Mouse (Mus musculus): ENCODE data around the gene Drd1. TPM values are rescaled to one million over a fixed set of nuclear protein-coding genes. Genes with fewer than 3 reads are reported as not detected.

The Drd1 gene
- polyA plus RNA-seq, 1 experiment from 2014 or later: not detected

GRCm38 (mm10) chr13:54085266-54085665, 29.8 kb upstream of the Drd1 start:
- Histone ChIP-seq H3K27me3 (no peaks in the 10 kb centered on the region), H3K27ac (replicated peaks) (no peak overlapping the region), H3K4me3 (replicated peaks) (no peak overlapping the region), H3K36me3 (replicated peaks) (peaks cover 50% of the 10 kb centered on the region), H3K4me1 (replicated peaks) (peaks cover 17% of the 10 kb centered on the region), H3K9ac (no peak overlapping the region), H3K4me2 (no peak overlapping the region), H3K9me3 (replicated peaks) (no peaks in the 10 kb centered on the region)
- ATAC-seq (ENCODE audit: insufficient read depth): no peak
- WGBS (ENCODE audit: insufficient replicate concordance): 87% methylated on average over 18 of the region's 18 CpGs

GRCm38 (mm10) chr13:54084826-54085225, 29.3 kb upstream of the Drd1 start:
- H3K27ac ChIP-seq (replicated peaks): no peak overlapping the region
- 75% methylated on average over 5 of the region's 5 CpGs for WGBS (ENCODE audit: insufficient replicate concordance)
- H3K4me3 ChIP-seq (replicated peaks): no peak overlapping the region
- H3K36me3 ChIP-seq (replicated peaks): peaks cover 45% of the 10 kb centered on the region
- no peak overlapping the region for H3K9ac ChIP-seq
- H3K27me3 ChIP-seq: no peaks in the 10 kb centered on the region
- no peak overlapping the region for H3K4me2 ChIP-seq
- peaks cover 22% of the 10 kb centered on the region for H3K4me1 ChIP-seq (replicated peaks)
- H3K9me3 ChIP-seq (replicated peaks): no peaks in the 10 kb centered on the region
- no peak for ATAC-seq (ENCODE audit: insufficient read depth)

- Histone ChIP-seq H3K27me3 (no peaks in the 10 kb centered on the region), H3K4me1 (replicated peaks) (peaks cover 27% of the 10 kb centered on the region), H3K36me3 (replicated peaks) (peaks cover 39% of the 10 kb centered on the region), H3K9ac (no peak overlapping the region), H3K9me3 (replicated peaks) (no peaks in the 10 kb centered on the region), H3K27ac (replicated peaks) (no peak overlapping the region), H3K4me2 (no peak overlapping the region), H3K4me3 (replicated peaks) (no peak overlapping the region)
- WGBS (ENCODE audit: insufficient replicate concordance): 63% methylated on average over 4 of the region's 4 CpGs
- no peak for ATAC-seq (ENCODE audit: insufficient read depth)
These were observed 28.7 kb upstream of the Drd1 start for GRCm38 (mm10) chr13:54084178-54084577.

GRCm38 (mm10) chr13:54082946-54083345, 27.4 kb upstream of the Drd1 start:
- 39% methylated on average over 5 of the region's 5 CpGs for WGBS (ENCODE audit: insufficient replicate concordance)
- H3K9me3 ChIP-seq (replicated peaks): no peaks in the 10 kb centered on the region
- H3K9ac ChIP-seq: no peak overlapping the region
- no peak overlapping the region for H3K4me3 ChIP-seq (replicated peaks)
- no peak for ATAC-seq (ENCODE audit: insufficient read depth)
- peaks cover 27% of the 10 kb centered on the region for H3K36me3 ChIP-seq (replicated peaks)
- no peak overlapping the region for H3K27ac ChIP-seq (replicated peaks)
- H3K4me2 ChIP-seq: no peak overlapping the region
- H3K4me1 ChIP-seq (replicated peaks): peaks cover 38% of the 10 kb centered on the region
- H3K27me3 ChIP-seq: no peaks in the 10 kb centered on the region

- H3K9ac ChIP-seq: no peak overlapping the region
- WGBS (ENCODE audit: insufficient replicate concordance): 67% methylated on average over 1 of the region's 1 CpGs
- no peak for ATAC-seq (ENCODE audit: insufficient read depth)
- no peaks in the 10 kb centered on the region for H3K27me3 ChIP-seq
- no peak overlapping the region for H3K4me2 ChIP-seq
- H3K4me1 ChIP-seq (replicated peaks): peaks cover 56% of the 10 kb centered on the region
- H3K9me3 ChIP-seq (replicated peaks): no peaks in the 10 kb centered on the region
- H3K4me3 ChIP-seq (replicated peaks): no peak overlapping the region
- peaks cover 13% of the 10 kb centered on the region for H3K36me3 ChIP-seq (replicated peaks)
- H3K27ac ChIP-seq (replicated peaks): no peak overlapping the region; the same call in 1 of the 2 replicates
These were observed 25.3 kb upstream of the Drd1 start for GRCm38 (mm10) chr13:54080785-54081184.

- H3K27me3 ChIP-seq: no peaks in the 10 kb centered on the region
- no peak overlapping the region for H3K9ac ChIP-seq
- H3K36me3 ChIP-seq (replicated peaks): peaks cover 12% of the 10 kb centered on the region
- H3K9me3 ChIP-seq (replicated peaks): no peaks in the 10 kb centered on the region
- no peak overlapping the region for H3K4me3 ChIP-seq (replicated peaks)
- ATAC-seq (ENCODE audit: insufficient read depth): no peak
- peak overlapping the region; percentile 19; the same call in 1 of the 2 replicates for H3K27ac ChIP-seq (replicated peaks)
- 51% methylated on average over 12 of the region's 12 CpGs for WGBS (ENCODE audit: insufficient replicate concordance)
- no peak overlapping the region for H3K4me2 ChIP-seq
- peaks cover 63% of the 10 kb centered on the region for H3K4me1 ChIP-seq (replicated peaks)
These were observed 24.6 kb upstream of the Drd1 start for GRCm38 (mm10) chr13:54079782-54080759.

GRCm38 (mm10) chr13:54077470-54078174, 22.1 kb upstream of the Drd1 start:
- Histone ChIP-seq H3K9ac (no peak overlapping the region), H3K4me1 (replicated peaks) (peaks cover 77% of the 10 kb centered on the region), H3K27me3 (no peaks in the 10 kb centered on the region), H3K36me3 (replicated peaks) (peaks cover 12% of the 10 kb centered on the region; the same call in 1 of the 2 replicates), H3K9me3 (replicated peaks) (no peaks in the 10 kb centered on the region), H3K4me2 (no peak overlapping the region), H3K4me3 (replicated peaks) (no peak overlapping the region), H3K27ac (replicated peaks) (peak overlapping the region; percentile 49; the same call in 1 of the 2 replicates)
- 62% methylated on average over 11 of the region's 11 CpGs for WGBS (ENCODE audit: insufficient replicate concordance)
- ATAC-seq (ENCODE audit: insufficient read depth): no peak

GRCm38 (mm10) chr13:54076762-54077460, 21.4 kb upstream of the Drd1 start:
- Histone ChIP-seq H3K4me1 (replicated peaks) (peaks cover 80% of the 10 kb centered on the region), H3K36me3 (replicated peaks) (peaks cover 12% of the 10 kb centered on the region; the same call in 1 of the 2 replicates), H3K4me2 (no peak overlapping the region), H3K27ac (replicated peaks) (peak overlapping the region; percentile 49), H3K4me3 (replicated peaks) (no peak overlapping the region), H3K27me3 (no peaks in the 10 kb centered on the region), H3K9ac (no peak overlapping the region), H3K9me3 (replicated peaks) (no peaks in the 10 kb centered on the region)
- 72% methylated on average over 11 of the region's 11 CpGs for WGBS (ENCODE audit: insufficient replicate concordance)
- no peak for ATAC-seq (ENCODE audit: insufficient read depth)

GRCm38 (mm10) chr13:54076051-54076450, 20.5 kb upstream of the Drd1 start:
- H3K27ac ChIP-seq (replicated peaks): no peak overlapping the region
- H3K4me2 ChIP-seq: no peak overlapping the region
- no peak for ATAC-seq (ENCODE audit: insufficient read depth)
- 88% methylated on average over 6 of the region's 6 CpGs for WGBS (ENCODE audit: insufficient replicate concordance)
- peaks cover 12% of the 10 kb centered on the region; the same call in 1 of the 2 replicates for H3K36me3 ChIP-seq (replicated peaks)
- no peak overlapping the region for H3K9ac ChIP-seq
- H3K4me1 ChIP-seq (replicated peaks): peaks cover 80% of the 10 kb centered on the region
- no peaks in the 10 kb centered on the region for H3K9me3 ChIP-seq (replicated peaks)
- H3K27me3 ChIP-seq: no peaks in the 10 kb centered on the region
- no peak overlapping the region for H3K4me3 ChIP-seq (replicated peaks)

- H3K9ac ChIP-seq: no peak overlapping the region
- peaks cover 75% of the 10 kb centered on the region for H3K4me1 ChIP-seq (replicated peaks)
- no peak overlapping the region for H3K4me2 ChIP-seq
- no peaks in the 10 kb centered on the region for H3K27me3 ChIP-seq
- WGBS (ENCODE audit: insufficient replicate concordance): 66% methylated on average over 2 of the region's 2 CpGs
- no peak for ATAC-seq (ENCODE audit: insufficient read depth)
- H3K9me3 ChIP-seq (replicated peaks): no peaks in the 10 kb centered on the region
- no peak overlapping the region for H3K27ac ChIP-seq (replicated peaks)
- H3K36me3 ChIP-seq (replicated peaks): peaks cover 12% of the 10 kb centered on the region; the same call in 1 of the 2 replicates
- H3K4me3 ChIP-seq (replicated peaks): no peak overlapping the region
These were observed 19.9 kb upstream of the Drd1 start for GRCm38 (mm10) chr13:54075416-54075815.
